Mouse (Mus musculus) heart, postnatal 14 days (tissue): Measurements from ENCODE around the gene Tent2. TPM values are rescaled to one million over a fixed set of nuclear protein-coding genes. Genes with fewer than 3 reads are reported as not detected.

ENCODE experiments used
- DNase-seq, 2 experiments: peaks; one replicate each; pipeline ENCODE4 v3.0.0; 2021 to 2022
- intact Hi-C: fragments of 180-260 bp; cut with DNase I; formaldehyde crosslinking; loops from one replicate; pipeline ENCODE4 v1.15.1; 2025
- total RNA-seq, 2 experiments: library from RNA; stranded (reverse); gene quantifications; 2 replicates each; pipeline ENCODE4 v1.2.3; 2021

Gene Tent2
- total RNA-seq, 2 experiments from 2014 or later, result 16.5 to 20.6 TPM

DNA sequence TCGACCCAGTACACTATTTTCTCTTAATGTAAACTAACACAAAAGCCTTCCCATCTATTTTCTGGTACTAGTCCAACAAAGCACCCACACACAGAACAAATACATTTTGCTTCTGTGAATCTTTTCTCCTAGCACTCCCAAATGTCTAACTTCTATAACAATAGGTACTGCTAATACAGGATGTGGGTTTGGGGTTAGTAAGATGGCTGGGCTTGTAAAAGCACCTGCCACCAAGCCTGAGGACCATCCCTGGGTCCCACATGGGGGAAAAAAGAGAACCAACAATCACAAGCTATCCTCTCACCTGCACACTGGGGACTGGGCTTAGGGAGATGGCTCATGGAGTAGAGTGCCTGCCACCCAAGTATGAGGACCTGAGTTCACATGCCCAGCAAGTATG, 38.9 kb downstream of the Tent2 start:
- intact Hi-C loops, result loop anchor here (5.0 kb wide), 1 partner anchor 89 kb away; no protein-coding TSS in a partner anchor
- no peak for DNase-seq

DNA sequence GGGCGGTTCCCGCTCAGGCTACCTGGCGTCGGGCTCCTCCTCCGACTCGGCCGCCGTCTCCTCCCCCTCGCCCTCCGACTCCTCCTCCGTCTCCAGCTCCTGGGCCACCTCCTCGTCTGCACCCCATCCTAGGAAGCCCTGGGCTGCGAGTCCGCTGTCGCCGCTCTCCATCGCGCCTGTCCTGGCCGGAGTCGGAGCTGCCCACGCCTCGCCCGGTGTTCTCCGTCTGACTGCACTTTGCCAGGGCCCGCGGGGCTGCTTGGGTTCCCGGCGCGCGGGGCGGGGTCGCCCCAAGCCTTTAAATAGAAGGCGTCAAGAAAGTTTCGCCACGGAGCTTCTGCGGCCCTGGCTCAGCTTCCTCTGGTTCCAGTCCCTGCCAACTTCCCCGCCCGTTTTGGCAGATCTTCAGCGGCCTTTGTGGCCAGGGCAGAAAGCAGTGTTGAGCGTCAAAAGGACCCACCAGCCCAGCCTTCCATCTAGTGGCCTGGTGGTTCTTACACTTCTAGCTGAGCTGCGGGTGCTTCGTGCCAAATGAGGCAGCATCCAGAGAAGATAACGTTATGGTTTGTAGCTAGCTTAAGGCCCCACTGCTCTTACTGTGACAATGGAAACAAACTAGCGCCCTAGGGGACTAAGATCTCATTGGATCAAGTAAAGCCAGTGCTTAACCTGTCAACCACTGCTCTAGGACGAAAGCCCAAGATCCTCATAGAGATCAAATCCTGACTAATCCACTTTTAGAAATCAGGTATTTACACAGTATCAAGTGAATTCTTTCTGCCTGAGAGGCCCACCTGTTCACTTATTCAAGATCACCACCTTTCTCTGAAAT, 47.6 kb downstream of the Tent2 start, which contains the start of gene Cmya5:
Gene Cmya5 (minus strand): TSS at position 389 of the 832 bp plus-strand sequence.
- intact Hi-C loops, result loop anchor here (1.0 to 10.0 kb wide), 2 partner anchors 160 to 393 kb away; no protein-coding TSS in a partner anchor
- DNase-seq, result peak; percentile 91 to 95

GRCm38 (mm10) chr13:93143819-93144283, 48.3 kb downstream of the Tent2 start:
- no peak for DNase-seq
- intact Hi-C loops, result loop anchor here (1.0 to 10.0 kb wide), 2 partner anchors 159 to 393 kb away; no protein-coding TSS in a partner anchor

GRCm38 (mm10) chr13:93141184-93141583, 51.0 kb downstream of the Tent2 start:
- intact Hi-C loops, result loop anchor here (10.0 kb wide), 1 partner anchor 156 kb away; no protein-coding TSS in a partner anchor
- DNase-seq, result no peak

DNA sequence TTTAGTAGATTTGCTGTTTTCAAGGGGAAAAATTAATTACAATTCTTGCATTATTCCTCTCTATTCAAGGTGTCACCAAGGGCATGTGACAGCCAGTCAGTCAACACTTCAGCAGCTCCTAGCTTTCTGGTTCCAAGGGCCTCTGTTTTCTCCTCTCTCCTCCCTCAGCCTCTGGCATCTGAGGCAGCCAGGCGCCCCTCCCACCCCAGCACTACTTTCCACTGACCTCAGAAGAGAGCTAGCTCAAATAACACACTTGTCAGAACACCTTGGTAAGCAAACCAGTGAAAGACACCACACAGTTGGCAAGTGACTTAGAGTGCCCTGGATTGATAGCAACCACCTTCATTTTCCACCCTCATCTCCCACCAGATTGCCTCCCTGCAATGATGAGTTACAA, 54.1 kb downstream of the Tent2 start:
- intact Hi-C loops, result no loop called here
- DNase-seq, result peak; percentile 29 to 51

DNA sequence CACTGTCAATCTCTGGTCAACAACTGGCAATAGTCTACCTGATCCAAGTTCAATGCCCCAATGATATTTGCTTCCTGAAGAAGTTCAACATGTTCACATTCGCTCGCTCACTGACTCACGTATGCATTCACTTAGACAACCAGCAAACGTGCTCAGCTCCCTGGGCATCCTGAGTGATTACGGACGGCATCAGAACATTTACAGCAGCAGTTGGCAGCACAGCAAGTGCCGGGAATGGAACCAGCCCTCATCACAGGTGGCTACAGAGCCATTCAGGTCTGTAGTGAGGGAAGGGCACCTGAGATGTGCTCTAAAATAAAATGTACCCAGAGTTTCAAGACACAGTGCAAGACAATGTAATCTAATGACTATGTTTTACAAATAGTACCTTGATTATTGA, 55.1 kb downstream of the Tent2 start:
- no peak for DNase-seq

DNA sequence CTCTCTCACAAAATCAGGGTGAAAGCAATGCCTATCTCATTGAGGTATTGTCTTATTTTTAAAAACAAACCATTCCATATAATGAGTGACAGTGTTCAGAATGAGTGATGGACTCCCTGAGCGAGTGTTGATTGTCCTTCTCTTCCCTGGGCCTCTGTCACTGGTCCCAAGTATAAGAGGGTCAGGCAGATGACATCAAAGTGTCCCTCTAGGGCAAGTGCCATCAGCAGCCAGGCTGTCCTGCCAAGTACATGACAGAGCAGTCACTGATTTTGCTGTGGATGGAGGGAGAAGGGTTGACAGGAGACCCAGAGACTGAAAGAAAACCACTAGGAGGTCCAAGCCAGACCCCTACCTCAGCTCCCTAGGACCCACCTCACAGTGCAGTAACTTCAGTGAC, 55.9 kb downstream of the Tent2 start:
- intact Hi-C loops, result no loop called here
- no peak for DNase-seq

More for the DNA sequence above, 55.1 kb downstream of the Tent2 start:
- intact Hi-C loops, result no loop called here

GRCm38 (mm10) chr13:93135501-93135900, 56.7 kb downstream of the Tent2 start:
- DNase-seq, result no peak
- intact Hi-C loops, result no loop called here

DNA sequence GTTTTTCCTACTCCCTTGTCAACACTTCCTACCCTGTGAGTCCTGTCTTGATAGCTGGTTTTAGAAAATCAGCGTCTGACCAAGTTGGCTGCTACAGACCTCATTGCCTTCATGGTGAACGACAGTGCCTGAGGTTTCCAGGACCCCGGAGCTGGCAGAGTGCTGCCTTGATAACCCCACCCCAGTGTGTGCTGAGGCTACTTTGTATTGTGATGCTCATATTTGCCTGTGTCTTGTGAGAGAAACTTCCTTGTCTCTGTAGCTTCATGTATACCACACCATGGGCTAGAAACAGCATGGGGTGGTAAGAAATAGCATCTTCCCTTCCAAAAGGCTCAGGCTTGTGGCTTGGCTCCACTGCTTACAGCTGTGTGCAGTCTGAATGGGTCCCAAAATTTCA, 61.5 kb downstream of the Tent2 start:
- no peak for DNase-seq
- intact Hi-C loops, result no loop called here

GRCm38 (mm10) chr13:93128961-93129360, 63.2 kb downstream of the Tent2 start:
- DNase-seq, result no peak
- intact Hi-C loops, result no loop called here

GRCm38 (mm10) chr13:93128111-93128860, 63.9 kb downstream of the Tent2 start:
- intact Hi-C loops, result no loop called here
- DNase-seq, result no peak

DNA sequence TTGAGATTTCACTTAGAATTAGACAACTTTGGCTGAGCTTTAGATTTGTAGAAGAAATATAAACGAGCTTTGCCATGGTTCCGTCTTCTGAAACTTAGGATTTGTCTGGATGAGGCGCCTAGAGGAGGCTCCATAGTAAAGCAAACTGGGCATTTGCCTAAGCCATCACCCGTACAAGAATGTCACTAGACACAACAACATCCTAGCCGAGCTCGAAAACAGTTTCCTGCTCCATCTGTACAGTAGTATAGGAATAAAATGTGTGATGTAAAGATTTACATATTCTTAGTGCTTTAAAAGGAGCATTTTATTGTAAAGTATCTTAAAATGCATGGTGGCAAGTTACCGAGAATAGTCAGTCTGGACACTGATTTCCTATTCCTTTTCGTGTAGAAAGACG, 69.9 kb downstream of the Tent2 start:
- no peak for DNase-seq
- intact Hi-C loops, result no loop called here

- no peak for DNase-seq
- intact Hi-C loops, result no loop called here
Measured at GRCm38 (mm10) chr13:93117241-93117640, 74.9 kb downstream of the Tent2 start.

GRCm38 (mm10) chr13:93102340-93103090, 89.7 kb downstream of the Tent2 start:
- intact Hi-C loops, result no loop called here
- no peak for DNase-seq

GRCm38 (mm10) chr13:93098596-93098995, 93.6 kb downstream of the Tent2 start:
- no peak for DNase-seq
- intact Hi-C loops, result no loop called here

- DNase-seq, result no peak
- intact Hi-C loops, result no loop called here
Measured at GRCm38 (mm10) chr13:93096643-93097042, 95.5 kb downstream of the Tent2 start.
